Mouse (Mus musculus): ENCODE measurements at regions not wholly inside any gene's neighbourhood (a gene's known extent, or its start where the extent isn't known, plus 50 kb on each side); places are given as distances from the start of the nearest gene placed in this dataset.

GRCm38 (mm10) chr12:35429473-35429872 lies 105.4 kb downstream of the Ahr start:
- DNase-seq (ENCODE audit: low spot score in 2 of 2), result no peak

- no peak for DNase-seq (ENCODE audit: low spot score in 2 of 2)
Observed at GRCm38 (mm10) chr12:35419206-35419605, 115.6 kb downstream of the Ahr start.

GRCm38 (mm10) chr12:35417943-35418342 lies 116.9 kb downstream of the Ahr start:
- no peak for DNase-seq (ENCODE audit: low spot score in 2 of 2)

GRCm38 (mm10) chr12:35416583-35416982 lies 118.3 kb downstream of the Ahr start:
- DNase-seq (ENCODE audit: low spot score in 2 of 2), result no peak

- no peak for DNase-seq (ENCODE audit: low spot score in 2 of 2)
Observed at GRCm38 (mm10) chr12:35412715-35413114, 122.1 kb downstream of the Ahr start.

GRCm38 (mm10) chr12:35408461-35408860 lies 126.4 kb downstream of the Ahr start:
- no peak for DNase-seq (ENCODE audit: low spot score in 2 of 2)

- DNase-seq (ENCODE audit: low spot score in 2 of 2), result no peak
Observed at GRCm38 (mm10) chr12:35408044-35408443, 126.8 kb downstream of the Ahr start.

GRCm38 (mm10) chr12:35401853-35402252 lies 133.0 kb downstream of the Ahr start:
- DNase-seq (ENCODE audit: low spot score in 2 of 2), result no peak

- no peak for DNase-seq (ENCODE audit: low spot score in 2 of 2)
Observed at GRCm38 (mm10) chr12:35401219-35401618, 133.6 kb downstream of the Ahr start.

GRCm38 (mm10) chr12:35395211-35395610 lies 139.6 kb downstream of the Ahr start:
- no peak for DNase-seq (ENCODE audit: low spot score in 2 of 2)

- DNase-seq (ENCODE audit: low spot score in 2 of 2), result peak in 1 of 2 experiments; percentile 3
Observed at GRCm38 (mm10) chr12:35392111-35392510, 142.7 kb downstream of the Ahr start.

- no peak for DNase-seq (ENCODE audit: low spot score in 2 of 2)
Observed at GRCm38 (mm10) chr12:35390266-35390665, 144.6 kb downstream of the Ahr start.

GRCm38 (mm10) chr12:35389839-35390238 lies 145.0 kb downstream of the Ahr start:
- DNase-seq (ENCODE audit: low spot score in 2 of 2), result no peak

- no peak for DNase-seq (ENCODE audit: low spot score in 2 of 2)
Observed at GRCm38 (mm10) chr12:35384211-35384610, 150.6 kb downstream of the Ahr start.

GRCm38 (mm10) chr12:35377266-35377665 lies 157.6 kb downstream of the Ahr start:
- DNase-seq (ENCODE audit: low spot score in 2 of 2), result no peak

GRCm38 (mm10) chr12:35376365-35376764 lies 158.5 kb downstream of the Ahr start:
- DNase-seq (ENCODE audit: low spot score in 2 of 2), result no peak

GRCm38 (mm10) chr12:35357901-35358300 lies 176.9 kb downstream of the Ahr start:
- no peak for DNase-seq (ENCODE audit: low spot score in 2 of 2)

GRCm38 (mm10) chr12:35338191-35338954 lies 196.5 kb downstream of the Ahr start:
- DNase-seq (ENCODE audit: low spot score in 2 of 2), result no peak

GRCm38 (mm10) chr12:35336314-35336713 lies 198.5 kb downstream of the Ahr start:
- no peak for DNase-seq (ENCODE audit: low spot score in 2 of 2)

- no peak for DNase-seq (ENCODE audit: low spot score in 2 of 2)
Observed at GRCm38 (mm10) chr12:35334344-35335075, 200.3 kb downstream of the Ahr start.

- DNase-seq (ENCODE audit: low spot score in 2 of 2), result no peak
Observed at GRCm38 (mm10) chr12:35331303-35331702, 203.5 kb downstream of the Ahr start.

- DNase-seq (ENCODE audit: low spot score in 2 of 2), result no peak
Observed at GRCm38 (mm10) chr12:35329699-35330098, 205.1 kb downstream of the Ahr start.

- no peak for DNase-seq (ENCODE audit: low spot score in 2 of 2)
Observed at GRCm38 (mm10) chr12:35319571-35319970, 215.3 kb downstream of the Ahr start.

Measured in urinary bladder, postnatal 36 days (tissue).